Comparison of ENCODE assay signal across 9 mouse cellular contexts in the genomic region with DNA sequence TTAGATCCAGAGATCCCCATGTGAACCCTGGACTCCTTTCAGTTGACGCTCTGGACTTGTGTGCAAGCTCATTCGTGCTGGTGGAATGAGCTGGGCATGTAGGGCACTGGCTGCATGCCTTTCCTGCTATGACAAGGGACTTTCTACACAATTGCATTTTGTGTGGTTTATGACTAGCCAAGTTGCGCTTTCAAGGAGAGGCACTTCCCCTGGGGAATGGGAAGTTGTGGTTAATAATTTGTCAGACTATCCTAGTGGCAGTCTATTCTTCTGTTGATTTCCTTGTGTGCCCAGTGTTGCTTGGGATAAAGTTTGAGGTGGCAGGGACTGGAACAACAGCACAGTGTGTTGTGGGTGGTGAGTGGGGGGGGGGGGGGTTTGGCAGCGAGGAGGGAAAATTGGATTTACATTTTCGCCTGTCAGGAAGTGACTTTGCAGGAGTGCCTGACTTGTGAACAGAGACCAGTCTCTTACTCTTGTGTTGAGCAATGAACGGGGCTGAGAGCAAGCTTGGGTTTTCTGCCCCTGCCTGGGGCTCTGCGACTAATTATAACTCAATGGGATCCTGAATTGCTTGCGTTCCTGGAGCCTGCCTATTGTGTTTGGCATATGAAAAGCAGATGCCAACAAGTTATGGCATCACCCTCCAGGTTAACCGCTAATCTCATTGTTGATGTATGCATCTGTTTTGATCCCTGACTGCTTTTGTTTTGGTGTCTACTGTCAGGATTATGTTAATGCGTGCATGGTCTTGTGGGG. TPM values are rescaled to one million over a fixed set of nuclear protein-coding genes. Genes with fewer than 3 reads are reported as not detected.
DNase-seq lines count a peak whose midpoint lies in the region; ATAC-seq and TF ChIP-seq lines count a peak whose summit lies in the region.
"Had no signal": no experiment of that assay in that cellular context is flagged by ENCODE, and none has a peak within 500 bp of the region (broad histone marks: within the 10 kb centered on the region; RNA-seq: fewer than 3 reads in every experiment).

No protein-coding gene starts in this region.

- no peak overlapping the region for H3K4me3 ChIP-seq in lung, embryonic 14.5 days (ENCODE audit: low read depth, low read length)
- H3K4me3 ChIP-seq in limb, embryonic 15.5 days, result no peak overlapping the region
- no peak overlapping the region for H3K4me3 ChIP-seq in stomach, embryonic 15.5 days (replicated peaks)
- H3K4me3 ChIP-seq in neural tube, embryonic 15.5 days (replicated peaks), result no peak overlapping the region

- H3K9me3 ChIP-seq in lung, embryonic 14.5 days (ENCODE audit: low read depth, low read length), result no peaks in the 10 kb centered on the region
- H3K9me3 ChIP-seq in limb, embryonic 15.5 days, result no peaks in the 10 kb centered on the region
- H3K9me3 ChIP-seq in stomach, embryonic 15.5 days, result no peaks in the 10 kb centered on the region
- H3K9me3 ChIP-seq in neural tube, embryonic 15.5 days (replicated peaks), result no peaks in the 10 kb centered on the region

- H3K9ac ChIP-seq in lung, embryonic 14.5 days, result no peak overlapping the region
- no peak overlapping the region for H3K9ac ChIP-seq in limb, embryonic 15.5 days
- H3K9ac ChIP-seq in stomach, embryonic 15.5 days, result no peak overlapping the region
- H3K9ac ChIP-seq in neural tube, embryonic 15.5 days (replicated peaks), result no peak overlapping the region

- H3K36me3 ChIP-seq in lung, embryonic 14.5 days (ENCODE audit: insufficient read depth), result peaks cover 8% of the 10 kb centered on the region; the same call in 1 of the 2 replicates
- H3K36me3 ChIP-seq in limb, embryonic 15.5 days, result no peaks in the 10 kb centered on the region
- H3K36me3 ChIP-seq in stomach, embryonic 15.5 days, result no peaks in the 10 kb centered on the region
- no peaks in the 10 kb centered on the region for H3K36me3 ChIP-seq in neural tube, embryonic 15.5 days

- no peaks in the 10 kb centered on the region for H3K27me3 ChIP-seq in lung, embryonic 14.5 days (ENCODE audit: insufficient read depth, low read length)
- H3K27me3 ChIP-seq in limb, embryonic 15.5 days, result no peaks in the 10 kb centered on the region
- no peaks in the 10 kb centered on the region for H3K27me3 ChIP-seq in stomach, embryonic 15.5 days (replicated peaks)
- H3K27me3 ChIP-seq in neural tube, embryonic 15.5 days (replicated peaks), result no peaks in the 10 kb centered on the region

- no peak for ATAC-seq in lung, embryonic 14.5 days (ENCODE audit: insufficient read depth)
- ATAC-seq in limb, embryonic 15.5 days (ENCODE audit: insufficient number of reproducible peaks, low FRiP score, low TSS enrichment, low read depth), result no peak
- ATAC-seq in stomach, embryonic 15.5 days (ENCODE audit: insufficient read depth, low FRiP score, low read depth), result peak; percentile 30; the same call in 1 of the 2 replicates
- no peak for ATAC-seq in neural tube, embryonic 15.5 days (ENCODE audit: low FRiP score)
- ATAC-seq: activated CD4-positive, CD25-positive, alpha-beta regulatory T cell, adult 4 months had no signal

- no peak for TF ChIP-seq CTCF in lung, embryonic 14.5 days (IDR thresholded peaks at IDR 0.05; ENCODE audit: low read depth)

- DNase-seq in lung, embryonic 14.5 days, result peak; percentile 50
- DNase-seq in lung, postnatal 14 days, result no peak
- peak; percentile 47 for DNase-seq in forelimb bud, embryonic 11.5 days (ENCODE audit: low read depth, low spot score)
- no peak for DNase-seq in right cerebral cortex, postnatal 36 days (ENCODE audit: low spot score in 2 of 2)
- DNase-seq in gastrocnemius, postnatal 25 days, result no peak

- H3K4me1 ChIP-seq in lung, embryonic 14.5 days (ENCODE audit: insufficient read depth), result peaks cover 17% of the 10 kb centered on the region
- H3K4me1 ChIP-seq in limb, embryonic 15.5 days, result peaks cover 64% of the 10 kb centered on the region
- peaks cover 32% of the 10 kb centered on the region for H3K4me1 ChIP-seq in stomach, embryonic 15.5 days
- peaks cover 21% of the 10 kb centered on the region for H3K4me1 ChIP-seq in neural tube, embryonic 15.5 days

- peak overlapping the region; percentile 6; the same call in 1 of the 2 replicates for H3K4me2 ChIP-seq in lung, embryonic 14.5 days
- no peak overlapping the region for H3K4me2 ChIP-seq in limb, embryonic 15.5 days
- no peak overlapping the region for H3K4me2 ChIP-seq in stomach, embryonic 15.5 days
- no peak overlapping the region for H3K4me2 ChIP-seq in neural tube, embryonic 15.5 days

- 49% methylated on average over 10 of the region's 10 CpGs for WGBS in lung, embryonic 14.5 days
- WGBS in limb, embryonic 15.5 days, result 27% methylated on average over 10 of the region's 10 CpGs
- 46% methylated on average over 10 of the region's 10 CpGs for WGBS in stomach, embryonic 15.5 days
- 33% methylated on average over 10 of the region's 10 CpGs for WGBS in neural tube, embryonic 15.5 days

- peak overlapping the region; percentile 54; the same call in 1 of the 2 replicates for H3K27ac ChIP-seq in lung, embryonic 14.5 days (ENCODE audit: low read depth)
- peak overlapping the region; percentile 65 for H3K27ac ChIP-seq in limb, embryonic 15.5 days
- H3K27ac ChIP-seq in stomach, embryonic 15.5 days, result peak overlapping the region; percentile 80
- no peak overlapping the region for H3K27ac ChIP-seq in neural tube, embryonic 15.5 days (replicated peaks)

RNA-seq across cellular contexts. Expression of gene Rmi2, which starts 3.8 kb away (rescaled TPM):
- 4.3 and 4.8 TPM in 2 replicates for polyA plus RNA-seq in lung, embryonic 14.5 days (2014; fragmentation: Nextera tagmentation; extraction: Ambion mirVana)
- 2.8 and 3.0 TPM in 2 replicates for polyA plus RNA-seq in limb, embryonic 15.5 days (2015; fragmentation: Nextera tagmentation; extraction: Ambion mirVana)
- 3.4 and 3.7 TPM in 2 replicates for polyA plus RNA-seq in stomach, embryonic 15.5 days (2015; fragmentation: Nextera tagmentation; extraction: Ambion mirVana)
- polyA plus RNA-seq in neural tube, embryonic 15.5 days (2015; fragmentation: Nextera tagmentation; extraction: Ambion mirVana), result 0.37 and 1.7 TPM in 2 replicates
- total RNA-seq in gastrocnemius, postnatal 25 days (2021), result 1 to 10 TPM; 2.8 to 3.5 TPM

RNA-seq across cellular contexts. Expression of gene Gm11172, which starts 26.0 kb away (rescaled TPM):
- not detected in 2 replicates for polyA plus RNA-seq in lung, embryonic 14.5 days (2014; fragmentation: Nextera tagmentation; extraction: Ambion mirVana)
- polyA plus RNA-seq in limb, embryonic 15.5 days (2015; fragmentation: Nextera tagmentation; extraction: Ambion mirVana), result not detected in 2 replicates
- polyA plus RNA-seq in stomach, embryonic 15.5 days (2015; fragmentation: Nextera tagmentation; extraction: Ambion mirVana), result not detected in 2 replicates
- not detected in 2 replicates for polyA plus RNA-seq in neural tube, embryonic 15.5 days (2015; fragmentation: Nextera tagmentation; extraction: Ambion mirVana)
- not detected for total RNA-seq in gastrocnemius, postnatal 25 days (2021)
- polyA plus RNA-seq: activated CD4-positive, CD25-positive, alpha-beta regulatory T cell, adult 4 months had no signal

RNA-seq across cellular contexts. Expression of gene Prm1, which starts 33.0 kb away (rescaled TPM):
- polyA plus RNA-seq in lung, embryonic 14.5 days (2014; fragmentation: Nextera tagmentation; extraction: Ambion mirVana), result not detected in 2 replicates
- polyA plus RNA-seq in limb, embryonic 15.5 days (2015; fragmentation: Nextera tagmentation; extraction: Ambion mirVana), result 0.50 TPM in 1 of 2 replicates, not detected in the other
- not detected in 2 replicates for polyA plus RNA-seq in stomach, embryonic 15.5 days (2015; fragmentation: Nextera tagmentation; extraction: Ambion mirVana)
- 0.50 and 0.89 TPM in 2 replicates for polyA plus RNA-seq in neural tube, embryonic 15.5 days (2015; fragmentation: Nextera tagmentation; extraction: Ambion mirVana)
- not detected for total RNA-seq in gastrocnemius, postnatal 25 days (2021)

RNA-seq across cellular contexts. Expression of gene Prm2, which starts 42.7 kb away (rescaled TPM):
- not detected in 2 replicates for polyA plus RNA-seq in lung, embryonic 14.5 days (2014; fragmentation: Nextera tagmentation; extraction: Ambion mirVana)
- not detected in 2 replicates for polyA plus RNA-seq in limb, embryonic 15.5 days (2015; fragmentation: Nextera tagmentation; extraction: Ambion mirVana)
- not detected in 2 replicates for polyA plus RNA-seq in stomach, embryonic 15.5 days (2015; fragmentation: Nextera tagmentation; extraction: Ambion mirVana)
- polyA plus RNA-seq in neural tube, embryonic 15.5 days (2015; fragmentation: Nextera tagmentation; extraction: Ambion mirVana), result not detected in 2 replicates
- total RNA-seq in gastrocnemius, postnatal 25 days (2021), result not detected
- polyA plus RNA-seq: activated CD4-positive, CD25-positive, alpha-beta regulatory T cell, adult 4 months had no signal

RNA-seq across cellular contexts. Expression of gene Prm3, which starts 48.0 kb away (rescaled TPM):
- polyA plus RNA-seq in lung, embryonic 14.5 days (2014; fragmentation: Nextera tagmentation; extraction: Ambion mirVana), result not detected in 2 replicates
- polyA plus RNA-seq in limb, embryonic 15.5 days (2015; fragmentation: Nextera tagmentation; extraction: Ambion mirVana), result not detected in 2 replicates
- polyA plus RNA-seq in stomach, embryonic 15.5 days (2015; fragmentation: Nextera tagmentation; extraction: Ambion mirVana), result not detected in 2 replicates
- not detected in 2 replicates for polyA plus RNA-seq in neural tube, embryonic 15.5 days (2015; fragmentation: Nextera tagmentation; extraction: Ambion mirVana)
- total RNA-seq in gastrocnemius, postnatal 25 days (2021), result not detected
- polyA plus RNA-seq: activated CD4-positive, CD25-positive, alpha-beta regulatory T cell, adult 4 months had no signal

Comparison
In these comparisons a context has a peak if more than half of its experiments do, and no peak if none do; other contexts are left out.
1. DNase-seq: peak in lung, embryonic 14.5 days (single experiment) and forelimb bud, embryonic 11.5 days (single experiment); none in lung, postnatal 14 days (single experiment), right cerebral cortex, postnatal 36 days (0 of 2) and gastrocnemius, postnatal 25 days (single experiment).